Mouse (Mus musculus): ENCODE results near the gene Alkbh2. TPM values are rescaled to one million over a fixed set of nuclear protein-coding genes. Genes with fewer than 3 reads are reported as not detected.

Gene Alkbh2
- polyA plus RNA-seq, 1 experiment from 2014 or later = 7.6 TPM

DNA sequence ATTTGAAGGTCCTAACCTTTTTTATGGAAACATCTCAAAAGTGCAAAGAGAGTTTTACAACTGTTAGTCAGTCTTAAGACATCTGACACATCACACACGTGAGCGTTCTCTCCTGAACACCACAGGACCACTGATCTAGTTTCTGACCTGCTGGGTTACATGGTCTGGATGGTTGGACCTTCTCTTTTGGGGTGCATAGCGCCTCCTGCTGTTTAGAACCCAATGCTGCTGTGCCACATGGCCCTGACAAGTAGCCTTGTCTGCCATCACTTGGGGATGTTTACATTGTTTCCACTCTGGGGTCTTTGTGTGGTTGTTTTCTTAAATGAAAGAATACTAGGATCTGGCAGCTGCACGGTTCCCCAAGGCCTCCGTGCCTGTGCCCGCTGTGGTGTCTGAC lies 14.7 kb downstream of the Alkbh2 start:
- Histone ChIP-seq H3K36me3 (ENCODE audit: control insufficient read depth, insufficient read depth, low read length) (peaks cover 26% of the 10 kb centered on the region), H3K27ac (ENCODE audit: low read length) (no peak overlapping the region), H3K9ac (ENCODE audit: low read depth, low read length) (no peak overlapping the region), H3K27me3 (replicated peaks; ENCODE audit: control insufficient read depth, insufficient read depth, low read length) (no peaks in the 10 kb centered on the region), H3K4me3 (ENCODE audit: low read length) (no peak overlapping the region), H3K4me1 (ENCODE audit: control insufficient read depth, insufficient read depth, low read length) (no peaks in the 10 kb centered on the region), H3K9me3 (ENCODE audit: control insufficient read depth, low read length) (no peaks in the 10 kb centered on the region), H3K4me2 (ENCODE audit: low read depth, low read length) (no peak overlapping the region)
- 87% methylated on average over 6 of the region's 6 CpGs for WGBS
- no peak for ATAC-seq

DNA sequence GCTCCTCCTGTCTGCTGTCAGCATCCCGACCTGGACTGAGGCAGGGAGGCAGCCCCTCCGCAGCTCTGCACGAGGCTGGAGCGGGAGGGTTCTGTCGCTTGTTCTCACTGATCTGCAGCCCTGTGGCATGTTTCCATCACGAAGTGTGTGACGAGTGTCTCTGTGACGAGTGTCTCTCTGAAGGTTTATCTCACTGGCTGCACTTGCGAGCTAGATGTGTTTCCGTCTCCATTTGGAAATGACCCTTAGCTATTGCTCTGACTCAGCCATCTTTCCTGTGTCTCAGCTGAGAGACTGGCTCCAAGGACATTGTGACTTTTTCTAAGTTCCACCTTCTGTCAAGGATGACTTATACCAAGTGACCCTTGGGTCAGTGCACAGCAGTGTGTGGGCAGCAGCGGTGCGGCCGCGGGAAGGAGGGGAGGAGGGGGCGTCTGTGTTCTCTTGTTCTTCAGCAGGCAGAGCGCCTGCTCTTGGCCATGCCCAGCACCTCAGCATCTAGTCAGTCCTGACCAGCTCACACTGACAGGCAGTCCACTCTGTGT lies 21.6 kb downstream of the Alkbh2 start:
- Histone ChIP-seq H3K36me3 (ENCODE audit: control insufficient read depth, insufficient read depth, low read length) (peaks cover 30% of the 10 kb centered on the region), H3K4me1 (ENCODE audit: control insufficient read depth, insufficient read depth, low read length) (no peaks in the 10 kb centered on the region), H3K4me2 (ENCODE audit: low read depth, low read length) (no peak overlapping the region), H3K27ac (ENCODE audit: low read length) (no peak overlapping the region), H3K4me3 (ENCODE audit: low read length) (no peak overlapping the region), H3K27me3 (replicated peaks; ENCODE audit: control insufficient read depth, insufficient read depth, low read length) (no peaks in the 10 kb centered on the region), H3K9ac (ENCODE audit: low read depth, low read length) (no peak overlapping the region), H3K9me3 (ENCODE audit: control insufficient read depth, low read length) (no peaks in the 10 kb centered on the region)
- no peak for ATAC-seq
- 86% methylated on average over 16 of the region's 16 CpGs for WGBS

DNA sequence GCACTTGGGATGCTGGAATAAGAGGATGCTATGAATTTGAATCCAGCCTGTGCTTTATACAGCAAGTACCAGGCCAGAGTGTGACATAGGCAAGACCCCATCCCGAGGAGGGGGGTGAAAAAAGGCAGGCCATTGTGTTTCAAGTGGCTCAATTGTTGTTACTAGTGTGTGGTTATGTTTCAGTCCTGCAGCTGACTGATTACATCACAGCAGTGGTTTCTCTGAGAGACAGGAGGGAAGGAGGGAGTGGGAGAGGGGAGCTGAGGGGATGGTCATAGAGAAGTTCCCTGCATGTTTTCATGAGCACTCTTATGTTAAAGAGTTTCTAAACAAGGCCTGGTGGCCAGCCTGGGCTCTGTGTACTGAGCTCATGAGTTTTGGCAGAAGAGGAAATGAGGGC lies 25.2 kb downstream of the Alkbh2 start:
- 72% methylated on average over 1 of the region's 1 CpGs for WGBS
- Histone ChIP-seq H3K4me2 (ENCODE audit: low read depth, low read length) (no peak overlapping the region), H3K4me1 (ENCODE audit: control insufficient read depth, insufficient read depth, low read length) (peaks cover 10% of the 10 kb centered on the region), H3K27ac (ENCODE audit: low read length) (no peak overlapping the region), H3K9me3 (ENCODE audit: control insufficient read depth, low read length) (no peaks in the 10 kb centered on the region), H3K36me3 (ENCODE audit: control insufficient read depth, insufficient read depth, low read length) (0 out of 2 replicates have a peak, but pooled peaks cover under 1% of the 10 kb centered on the region), H3K9ac (ENCODE audit: low read depth, low read length) (no peak overlapping the region), H3K4me3 (ENCODE audit: low read length) (no peak overlapping the region), H3K27me3 (replicated peaks; ENCODE audit: control insufficient read depth, insufficient read depth, low read length) (no peaks in the 10 kb centered on the region)
- no peak for ATAC-seq

DNA sequence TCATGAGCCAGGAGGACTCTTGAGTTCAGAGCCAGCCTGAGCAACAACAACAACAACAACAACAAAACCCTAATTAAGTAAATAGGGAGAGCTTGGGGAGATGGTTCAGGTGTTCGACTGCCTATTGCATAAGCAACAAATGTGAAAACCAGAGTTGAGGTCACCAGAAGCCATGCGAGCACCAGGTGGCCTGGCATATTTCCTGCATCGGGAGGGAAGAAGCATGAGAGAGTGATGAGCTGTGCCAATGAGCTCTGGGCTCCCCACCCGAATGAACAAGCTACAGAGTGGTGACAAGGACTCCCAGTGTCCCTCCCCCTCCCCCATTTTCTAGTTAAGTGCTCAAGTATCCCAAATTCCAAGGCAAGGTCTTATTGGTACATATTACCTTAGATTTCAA lies 26.1 kb downstream of the Alkbh2 start:
- peaks cover 10% of the 10 kb centered on the region for H3K4me1 ChIP-seq (ENCODE audit: control insufficient read depth, insufficient read depth, low read length)
- H3K4me3 ChIP-seq (ENCODE audit: low read length) = no peak overlapping the region
- 83% methylated on average over 4 of the region's 4 CpGs for WGBS
- ATAC-seq = no peak
- no peak overlapping the region for H3K4me2 ChIP-seq (ENCODE audit: low read depth, low read length)
- no peaks in the 10 kb centered on the region for H3K36me3 ChIP-seq (ENCODE audit: control insufficient read depth, insufficient read depth, low read length)
- no peak overlapping the region for H3K9ac ChIP-seq (ENCODE audit: low read depth, low read length)
- H3K27me3 ChIP-seq (replicated peaks; ENCODE audit: control insufficient read depth, insufficient read depth, low read length) = no peaks in the 10 kb centered on the region
- no peaks in the 10 kb centered on the region for H3K9me3 ChIP-seq (ENCODE audit: control insufficient read depth, low read length)
- H3K27ac ChIP-seq (ENCODE audit: low read length) = no peak overlapping the region

DNA sequence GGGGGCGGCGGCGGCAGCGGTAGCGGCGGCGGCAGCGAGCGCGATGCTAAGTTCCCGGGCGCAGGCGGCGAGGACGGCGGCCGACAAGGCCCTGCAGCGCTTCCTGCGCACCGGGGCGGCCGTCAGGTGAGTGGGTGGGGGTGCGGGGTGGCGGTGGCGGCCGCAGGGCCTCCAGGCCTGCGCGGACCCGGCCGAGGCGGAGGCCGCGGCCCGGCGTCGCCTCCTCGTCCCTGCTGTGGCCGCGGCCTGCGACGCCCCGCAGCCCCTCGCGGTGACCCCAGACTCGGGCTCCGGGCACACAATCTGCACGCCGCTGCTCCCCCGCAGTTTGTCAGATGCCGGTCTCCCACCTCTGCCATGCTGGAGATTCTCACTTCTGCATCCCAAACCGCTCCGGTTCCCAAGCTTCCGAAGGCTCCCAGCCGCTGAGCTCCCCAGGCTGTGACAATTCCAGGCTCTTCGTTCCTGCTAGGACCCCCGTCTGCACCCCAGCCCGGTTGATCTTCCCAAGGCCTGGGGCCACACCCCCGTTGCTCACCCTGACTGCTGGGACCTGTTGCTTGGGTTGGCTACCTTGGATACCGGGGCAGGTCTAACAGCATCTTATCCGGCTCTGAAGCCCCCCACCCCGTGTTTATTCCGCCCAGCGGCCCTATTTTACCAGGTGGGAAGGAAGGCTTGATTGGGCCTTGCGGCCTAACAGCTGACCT lies 27.5 kb downstream of the Alkbh2 start:
- no peaks in the 10 kb centered on the region for H3K27me3 ChIP-seq (replicated peaks; ENCODE audit: control insufficient read depth, insufficient read depth, low read length)
- H3K4me1 ChIP-seq (ENCODE audit: control insufficient read depth, insufficient read depth, low read length) = peaks cover 10% of the 10 kb centered on the region
- WGBS = 1% methylated on average over 62 of the region's 64 CpGs
- peak; percentile 83 for ATAC-seq
- H3K9ac ChIP-seq (ENCODE audit: low read depth, low read length) = peak overlapping the region; percentile 97
- peak overlapping the region; percentile 97 for H3K4me3 ChIP-seq (ENCODE audit: low read length)
- 0 out of 2 replicates have a peak overlapping the region, but pooled peaks have one; percentile 51 for H3K27ac ChIP-seq (ENCODE audit: low read length)
- peak overlapping the region; percentile 97 for H3K4me2 ChIP-seq (ENCODE audit: low read depth, low read length)
- no peaks in the 10 kb centered on the region for H3K9me3 ChIP-seq (ENCODE audit: control insufficient read depth, low read length)
- no peaks in the 10 kb centered on the region for H3K36me3 ChIP-seq (ENCODE audit: control insufficient read depth, insufficient read depth, low read length)

DNA sequence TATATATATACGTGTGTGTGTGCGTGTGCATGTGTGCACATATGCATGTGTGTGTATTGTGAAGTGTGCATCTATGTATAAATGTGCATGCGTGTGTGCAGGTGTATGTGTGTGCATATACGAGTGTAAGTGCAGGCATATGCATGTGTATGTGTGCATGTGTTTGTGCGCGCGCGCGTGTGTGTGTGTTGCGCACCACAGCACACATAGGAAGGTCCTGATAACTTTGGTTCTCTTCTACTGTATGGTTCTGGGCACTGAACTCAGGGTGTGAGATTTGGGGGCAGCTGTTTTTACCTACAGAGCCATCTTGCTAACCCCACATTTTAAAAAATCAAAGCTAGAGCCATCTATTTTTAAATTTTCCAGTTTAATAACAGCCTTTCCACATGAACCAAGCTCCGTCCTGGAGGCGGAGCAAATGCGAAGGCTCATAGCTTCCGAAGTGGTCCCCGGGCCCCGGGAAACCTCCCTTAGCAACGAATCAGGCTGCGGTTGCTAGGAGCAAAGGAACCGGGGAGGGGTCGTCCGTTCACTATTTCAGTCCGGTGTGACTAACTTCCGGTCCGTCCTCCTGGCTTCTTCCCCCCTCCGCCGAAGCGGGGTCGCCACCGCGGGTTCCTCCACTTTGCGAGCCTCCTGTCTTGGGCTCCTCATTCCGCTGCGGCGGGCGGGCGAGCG lies 28.2 kb downstream of the Alkbh2 start:
- H3K36me3 ChIP-seq (ENCODE audit: control insufficient read depth, insufficient read depth, low read length) = no peaks in the 10 kb centered on the region
- ATAC-seq = peak; percentile 94
- H3K4me3 ChIP-seq (ENCODE audit: low read length) = peak overlapping the region; percentile 97
- peak overlapping the region; percentile 97 for H3K4me2 ChIP-seq (ENCODE audit: low read depth, low read length)
- peak overlapping the region; percentile 97 for H3K9ac ChIP-seq (ENCODE audit: low read depth, low read length)
- H3K27ac ChIP-seq (ENCODE audit: low read length) = 0 out of 2 replicates have a peak overlapping the region, but pooled peaks have one; percentile 51
- peaks cover 10% of the 10 kb centered on the region for H3K4me1 ChIP-seq (ENCODE audit: control insufficient read depth, insufficient read depth, low read length)
- no peaks in the 10 kb centered on the region for H3K27me3 ChIP-seq (replicated peaks; ENCODE audit: control insufficient read depth, insufficient read depth, low read length)
- no peaks in the 10 kb centered on the region for H3K9me3 ChIP-seq (ENCODE audit: control insufficient read depth, low read length)
- 7% methylated on average over 37 of the region's 37 CpGs for WGBS

DNA sequence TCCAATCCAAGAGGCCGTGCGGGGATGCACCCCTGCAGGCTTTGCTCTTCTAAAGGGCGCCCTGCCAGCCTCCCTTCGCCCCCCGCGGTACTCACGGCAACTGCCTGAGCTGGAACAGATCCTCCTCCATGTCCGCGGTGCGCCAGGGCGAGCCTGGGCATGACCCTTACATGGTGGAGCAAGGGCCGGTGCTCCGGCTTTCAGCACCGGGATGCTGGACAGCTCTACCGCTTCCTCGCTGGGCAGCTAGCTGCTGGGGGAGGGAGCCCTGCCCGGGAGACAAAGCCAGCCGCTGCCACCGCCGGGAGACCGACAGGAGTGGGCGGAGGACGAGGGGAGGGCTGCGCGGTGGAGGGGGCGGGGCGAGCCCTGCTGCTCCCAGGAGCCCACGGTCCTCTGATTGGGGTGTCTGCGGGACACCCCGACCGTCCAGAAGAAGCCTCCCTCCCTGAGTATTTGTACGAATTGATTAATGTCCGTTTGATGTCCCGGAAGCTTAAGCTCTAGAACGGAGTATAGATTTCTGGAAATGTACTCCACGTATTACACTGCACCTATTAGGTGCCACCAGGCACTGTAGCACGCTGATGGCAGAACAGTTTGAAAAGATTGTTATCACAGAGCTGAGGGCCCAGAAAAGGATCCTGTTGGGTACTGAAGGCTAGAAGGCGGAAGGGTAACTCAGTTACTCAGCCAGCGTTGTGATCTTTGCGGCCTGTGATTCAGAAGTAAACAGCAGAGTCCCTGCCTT lies 36.8 kb downstream of the Alkbh2 start, which contains the start of gene Svop:
Gene Svop (minus strand): TSS at position 514 of the 751 bp plus-strand sequence.
- Histone ChIP-seq H3K27me3 (replicated peaks; ENCODE audit: control insufficient read depth, insufficient read depth, low read length) (no peaks in the 10 kb centered on the region; the same call in 1 of the 2 replicates), H3K4me3 (ENCODE audit: low read length) (peak within 1 kb of the TSS; percentile 20; the same call in 1 of the 2 replicates), H3K4me2 (ENCODE audit: low read depth, low read length) (peak within 1 kb of the TSS; percentile 30; the same call in 1 of the 2 replicates), H3K27ac (ENCODE audit: low read length) (no peak within 1 kb of the TSS), H3K36me3 (ENCODE audit: control insufficient read depth, insufficient read depth, low read length) (no peaks in the 10 kb centered on the region), H3K9ac (ENCODE audit: low read depth, low read length) (no peak within 1 kb of the TSS), H3K9me3 (ENCODE audit: control insufficient read depth, low read length) (no peaks in the 10 kb centered on the region), H3K4me1 (ENCODE audit: control insufficient read depth, insufficient read depth, low read length) (no peaks in the 10 kb centered on the region)
- ATAC-seq = peak; percentile 64
- WGBS = 3% methylated on average over 40 of the region's 40 CpGs

DNA sequence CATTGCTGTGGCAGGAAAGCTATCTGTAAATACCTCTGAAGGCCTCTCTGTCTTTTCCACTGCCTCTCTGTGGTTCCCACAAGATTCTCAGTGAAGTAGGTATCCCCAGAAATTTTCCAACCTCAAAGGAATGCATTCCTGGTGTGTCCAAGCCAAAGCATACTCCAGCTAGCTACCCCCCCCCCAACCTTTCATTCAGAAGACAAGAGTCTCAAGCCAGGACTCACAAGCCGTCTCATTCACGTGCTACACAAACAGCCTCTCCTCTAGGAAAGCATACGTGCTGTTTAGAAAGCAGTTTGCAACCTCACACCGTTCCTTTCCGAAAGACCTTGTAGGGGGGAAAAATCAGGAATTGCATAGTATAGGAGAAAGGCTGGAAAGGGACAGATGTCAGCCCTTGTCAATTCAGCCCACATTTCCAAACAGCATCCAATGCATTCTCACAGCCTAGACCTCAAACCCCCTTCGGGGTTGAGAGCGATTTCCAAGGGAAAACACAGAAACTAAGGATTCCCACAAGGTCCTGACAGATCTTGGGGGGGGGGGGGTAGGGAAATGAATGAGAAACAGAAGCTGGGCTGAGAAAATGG lies 37.5 kb downstream of the Alkbh2 start:
- H3K4me3 ChIP-seq (ENCODE audit: low read length) = peak overlapping the region; percentile 20; the same call in 1 of the 2 replicates
- WGBS = 19% methylated on average over 7 of the region's 7 CpGs
- no peaks in the 10 kb centered on the region for H3K36me3 ChIP-seq (ENCODE audit: control insufficient read depth, insufficient read depth, low read length)
- no peak overlapping the region for H3K4me2 ChIP-seq (ENCODE audit: low read depth, low read length)
- H3K9ac ChIP-seq (ENCODE audit: low read depth, low read length) = no peak overlapping the region
- no peak overlapping the region for H3K27ac ChIP-seq (ENCODE audit: low read length)
- no peaks in the 10 kb centered on the region; the same call in 1 of the 2 replicates for H3K27me3 ChIP-seq (replicated peaks; ENCODE audit: control insufficient read depth, insufficient read depth, low read length)
- no peaks in the 10 kb centered on the region for H3K4me1 ChIP-seq (ENCODE audit: control insufficient read depth, insufficient read depth, low read length)
- no peak for ATAC-seq
- H3K9me3 ChIP-seq (ENCODE audit: control insufficient read depth, low read length) = no peaks in the 10 kb centered on the region
